Mouse (Mus musculus): ENCODE results near the gene 2210011C24Rik.
A peak's percentile ranks its signal among the peaks of the same experiment; 100 is the strongest.

Gene 2210011C24Rik

GRCm38 (mm10) chr8:83967701-83968100 lies 44.3 kb downstream of the 2210011C24Rik start:
- DNase-seq (ENCODE audit: extremely low read depth, low read depth, low spot score) = no peak

- DNase-seq (ENCODE audit: extremely low read depth, low read depth, low spot score) = peak; percentile 85
Observed at GRCm38 (mm10) chr8:83964015-83964765, 47.8 kb downstream of the 2210011C24Rik start.
